Mouse (Mus musculus) monocyte, adult 5-6 weeks (primary cell): ENCODE results near the gene Dse. TPM values are rescaled to one million over a fixed set of nuclear protein-coding genes. Genes with fewer than 3 reads are reported as not detected.
A peak's percentile ranks its signal among the peaks of the same experiment; 100 is the strongest.
"Not testable (repeated sequence)": the region's sequence is repeated elsewhere in the genome, so short reads cannot be mapped to it uniquely, and the experiment has no call there.

Experiments used
- ATAC-seq: fragments of 153-309, 156-312 bp; replicated peaks from 2 replicates; pipeline ENCODE4 v1.8.0; 2017; ENCODE audit warnings: mild to moderate bottlenecking; ENCODE audit not compliant: low TSS enrichment, insufficient number of reproducible peaks, severe bottlenecking, poor library complexity, low FRiP score
- total RNA-seq: library from RNA; stranded (forward); fragments of 200-1000, 200-491, 200-594 nt; gene quantifications from 3 replicates; pipeline ENCODE4 v1.2.3, GENCODE M21; 2017

Dse gene
- 52.8 to 55.4 TPM (median 53.9 TPM) in 3 replicates for total RNA-seq

DNA sequence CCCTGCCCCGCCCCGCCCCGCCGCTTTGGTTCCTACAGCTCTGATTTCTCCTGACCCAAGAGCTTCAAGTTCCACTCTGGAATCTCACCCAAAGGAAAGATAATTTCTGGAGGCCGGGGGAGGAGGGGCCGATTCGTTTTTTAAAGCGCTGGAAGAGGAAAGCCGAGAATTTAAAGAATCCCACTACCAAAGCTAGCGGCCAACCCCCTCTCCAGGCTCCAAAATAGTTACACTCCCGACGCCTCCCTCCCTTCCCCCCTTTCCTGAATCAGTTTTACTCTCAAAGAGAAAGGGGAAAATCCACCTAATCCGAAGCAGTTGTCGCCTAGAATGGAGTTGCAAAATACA is at the start of gene Dse:
Gene Dse, minus strand, starts transcription at position 213 of the 348 bp plus-strand sequence.
- no peak for ATAC-seq

DNA sequence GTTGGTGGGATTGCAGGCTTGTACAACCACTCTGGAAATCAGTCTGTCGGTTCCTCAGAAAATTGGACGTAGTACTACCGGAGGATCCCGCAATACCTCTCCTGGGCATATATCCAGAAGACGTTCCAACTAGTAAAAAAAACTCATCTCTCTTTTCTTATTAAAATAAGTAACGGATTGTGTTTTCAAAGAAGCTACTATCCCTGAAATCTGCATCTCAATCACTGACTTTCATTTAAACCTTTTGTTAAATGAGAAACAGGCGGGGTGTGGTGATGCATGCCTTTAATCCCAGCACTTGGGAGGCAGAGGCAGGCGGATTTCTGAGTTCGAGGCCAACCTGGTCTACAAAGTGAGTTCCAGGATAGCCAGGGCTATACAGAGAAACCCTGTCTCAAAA is 45.3 kb upstream of the Dse start:
- ATAC-seq, result not testable (repeated sequence)

DNA sequence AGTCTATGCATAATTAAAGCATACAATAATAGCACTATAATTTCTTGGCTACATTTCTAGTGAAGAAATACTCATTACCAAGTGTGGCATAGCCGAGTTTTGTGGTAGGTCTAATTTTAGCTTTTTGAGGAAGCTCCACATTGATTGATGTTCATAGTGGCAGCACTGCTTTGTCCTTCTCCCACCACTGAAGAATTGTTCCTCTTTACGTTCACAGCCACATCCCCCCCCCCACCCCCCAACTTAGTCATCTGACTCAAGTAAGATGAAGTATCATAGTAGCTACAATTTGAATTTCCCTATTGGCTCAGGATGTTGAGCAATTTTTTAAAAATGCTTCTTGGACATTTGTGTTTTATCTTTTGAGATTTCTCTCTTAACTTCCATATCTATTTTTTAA is 42.1 kb upstream of the Dse start:
- ATAC-seq, result peak; percentile 87

DNA sequence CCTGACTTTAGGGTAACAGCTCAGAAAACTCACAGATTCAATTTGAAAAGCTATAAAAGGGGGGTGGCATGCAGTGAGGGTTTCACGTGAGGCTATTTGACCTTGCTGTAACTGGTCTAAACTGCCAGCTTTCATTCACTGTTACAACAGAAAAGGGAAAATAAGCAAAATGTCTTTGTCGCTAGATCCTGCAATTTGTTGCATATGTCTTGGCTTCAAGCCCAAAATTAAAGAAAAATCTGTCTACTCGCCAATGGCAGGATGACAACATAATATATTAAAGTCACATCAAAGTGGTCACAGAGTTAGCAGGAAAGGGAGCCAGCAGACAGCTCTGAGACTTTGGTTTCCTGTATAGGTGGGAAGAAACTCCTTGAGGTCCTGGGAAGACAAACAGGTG is 40.2 kb upstream of the Dse start:
- no peak for ATAC-seq

DNA sequence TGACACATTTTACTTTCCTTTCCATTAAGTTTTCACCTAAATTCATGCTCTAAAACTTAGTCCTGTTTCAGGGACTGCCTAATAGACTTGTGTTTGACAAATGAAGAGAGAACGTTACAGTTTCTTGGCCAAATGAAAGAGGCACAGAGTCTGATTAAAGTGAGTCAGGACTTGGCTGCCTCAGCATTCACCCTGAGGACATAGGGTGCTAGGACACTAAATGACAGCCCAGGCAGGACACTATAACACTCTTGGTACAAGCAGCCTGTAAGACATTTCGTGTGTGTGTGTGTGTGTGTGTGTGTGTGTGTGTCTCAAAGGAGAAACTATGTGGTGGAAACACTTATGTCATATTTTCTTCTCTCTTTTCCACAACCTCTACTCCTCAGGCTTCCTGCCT is 38.6 kb upstream of the Dse start:
- no peak for ATAC-seq

DNA sequence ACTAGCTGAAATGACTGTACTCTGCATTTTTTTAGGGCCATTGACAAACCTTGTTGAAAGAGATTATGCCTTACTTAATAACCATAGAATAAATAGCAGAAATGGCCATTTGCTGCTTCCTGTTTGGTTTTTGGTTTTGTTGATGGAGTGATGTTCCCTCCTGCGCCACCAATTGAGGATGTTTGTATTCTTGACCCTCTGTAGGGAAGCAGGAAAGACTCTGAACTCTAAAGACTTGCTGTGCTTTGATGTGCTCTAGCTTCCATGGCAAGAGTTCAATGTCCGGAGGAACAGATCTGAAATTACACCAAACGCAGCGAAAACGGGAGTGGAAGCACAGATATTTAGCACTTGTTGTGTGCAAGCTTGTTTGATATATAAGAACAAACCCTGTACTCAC is 37.2 kb upstream of the Dse start:
- 0 out of 2 replicates have a peak, but pooled peaks have one; percentile 37 for ATAC-seq

DNA sequence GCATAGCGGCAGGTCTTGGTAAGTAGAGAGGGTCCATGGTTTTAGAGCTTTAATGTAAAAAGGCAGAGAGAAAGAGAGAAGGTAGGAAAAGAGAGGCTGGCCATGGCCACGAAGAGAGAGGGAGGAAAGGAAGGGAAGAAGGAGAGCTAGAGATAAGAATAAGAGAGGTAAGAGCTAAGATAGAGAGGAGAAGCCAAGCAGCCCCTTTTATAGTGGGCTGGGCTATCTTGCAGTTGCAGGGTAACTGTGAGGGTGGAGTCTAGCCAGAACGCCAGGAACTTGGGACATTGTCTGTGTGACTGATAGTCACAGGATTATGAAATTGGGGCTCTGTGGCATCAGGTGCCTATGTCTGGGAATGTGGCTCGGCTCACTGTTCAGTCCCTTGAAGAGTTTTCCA is 31.0 kb upstream of the Dse start:
- ATAC-seq, result no peak

DNA sequence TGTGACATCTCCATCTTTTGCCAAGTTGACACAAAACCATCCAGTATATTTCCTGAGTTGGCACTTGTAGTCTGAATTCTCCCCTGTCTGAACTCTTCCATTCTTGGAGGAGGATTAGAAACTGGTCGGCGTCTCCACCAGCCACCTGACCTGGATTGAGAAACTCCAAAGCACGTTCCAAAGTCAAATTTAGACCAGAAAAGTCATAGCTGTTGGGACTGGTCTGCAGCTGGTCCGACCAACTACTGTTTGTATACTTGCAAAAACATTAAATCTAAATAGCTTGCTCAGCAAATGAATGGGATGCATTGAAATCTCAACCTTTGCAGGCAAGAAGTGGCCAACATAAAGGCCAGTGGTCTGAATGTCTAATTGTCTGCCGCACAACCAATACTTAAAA is 29.1 kb upstream of the Dse start:
- no peak for ATAC-seq

DNA sequence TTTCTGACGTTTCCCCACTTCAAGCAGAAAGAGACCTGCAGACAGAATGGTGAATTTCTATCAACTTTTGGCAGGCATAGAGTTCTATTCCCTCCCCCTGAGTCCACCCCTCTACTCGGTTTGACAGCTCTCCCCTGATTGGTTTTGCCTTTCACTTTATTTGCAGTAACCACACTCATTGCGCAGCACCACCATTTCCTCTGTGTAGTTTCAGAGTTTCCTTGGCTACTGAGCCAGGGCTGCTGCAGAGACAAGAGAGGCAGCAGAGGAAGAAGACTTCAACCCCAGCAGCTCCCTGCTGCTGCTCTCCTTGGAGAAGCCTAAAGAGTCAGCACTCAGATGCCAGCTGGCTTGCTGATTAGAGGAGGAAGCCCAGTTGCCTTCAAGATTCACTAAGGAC is 27.9 kb upstream of the Dse start:
- peak; percentile 56; the same call in 1 of the 2 replicates for ATAC-seq

DNA sequence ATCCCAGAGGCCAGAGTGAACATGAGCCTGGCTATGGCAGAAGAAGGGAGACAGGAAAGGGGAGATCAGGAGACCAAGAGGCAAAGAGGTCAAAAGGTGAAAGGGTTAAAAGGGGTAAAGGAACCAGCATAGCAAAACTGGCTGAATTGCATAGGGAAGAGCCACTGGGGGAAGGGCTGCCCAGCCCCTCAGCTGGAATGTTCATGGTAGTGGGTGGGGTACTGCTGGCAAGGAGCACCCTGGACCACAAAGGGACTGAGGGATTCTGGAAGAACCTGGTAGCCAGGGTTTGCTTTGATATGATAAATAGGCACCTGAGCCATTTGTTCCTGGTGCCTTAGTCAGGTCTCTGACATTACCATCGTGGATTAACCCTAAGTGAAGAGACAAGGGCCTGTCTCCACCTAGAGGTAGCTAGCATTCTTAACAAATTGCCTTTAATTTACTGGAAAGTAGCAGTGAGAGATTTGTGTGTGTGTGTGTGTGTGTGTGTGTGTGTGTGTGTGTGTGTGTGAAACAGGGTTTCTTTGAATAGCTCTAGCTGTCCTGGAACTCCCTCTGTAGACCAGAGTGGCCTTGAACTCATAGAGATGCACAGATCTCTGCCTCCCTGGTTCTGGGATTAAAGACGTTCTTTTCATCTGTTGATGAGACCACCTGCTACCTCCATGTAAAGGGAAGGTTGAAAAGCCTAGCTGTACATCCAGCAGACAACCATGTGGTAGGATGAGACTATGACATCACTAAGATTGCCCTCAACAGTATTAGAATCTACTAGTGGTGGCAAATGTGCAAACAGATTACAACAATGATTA is 26.6 kb upstream of the Dse start:
- 0 out of 2 replicates have a peak, but pooled peaks have one; percentile 33 for ATAC-seq

DNA sequence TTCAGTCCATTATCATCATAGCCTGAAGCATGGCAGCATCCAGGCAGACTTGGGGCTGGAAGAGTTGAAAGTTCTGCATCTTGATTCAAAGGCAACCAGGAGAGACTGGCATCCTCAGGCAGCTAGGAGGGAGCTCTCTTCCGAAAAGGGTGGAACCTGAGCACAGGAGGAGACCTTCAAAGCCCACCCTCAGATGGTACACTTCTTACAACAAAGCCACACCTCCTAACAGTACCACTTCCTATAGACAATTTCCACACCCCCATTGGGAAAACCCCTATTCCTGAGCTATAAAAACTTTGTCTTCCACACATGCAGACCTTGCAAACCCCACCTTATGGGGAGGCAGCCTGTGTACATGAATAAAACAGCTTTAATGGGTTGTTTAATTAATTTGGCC is 25.9 kb upstream of the Dse start:
- no peak for ATAC-seq

DNA sequence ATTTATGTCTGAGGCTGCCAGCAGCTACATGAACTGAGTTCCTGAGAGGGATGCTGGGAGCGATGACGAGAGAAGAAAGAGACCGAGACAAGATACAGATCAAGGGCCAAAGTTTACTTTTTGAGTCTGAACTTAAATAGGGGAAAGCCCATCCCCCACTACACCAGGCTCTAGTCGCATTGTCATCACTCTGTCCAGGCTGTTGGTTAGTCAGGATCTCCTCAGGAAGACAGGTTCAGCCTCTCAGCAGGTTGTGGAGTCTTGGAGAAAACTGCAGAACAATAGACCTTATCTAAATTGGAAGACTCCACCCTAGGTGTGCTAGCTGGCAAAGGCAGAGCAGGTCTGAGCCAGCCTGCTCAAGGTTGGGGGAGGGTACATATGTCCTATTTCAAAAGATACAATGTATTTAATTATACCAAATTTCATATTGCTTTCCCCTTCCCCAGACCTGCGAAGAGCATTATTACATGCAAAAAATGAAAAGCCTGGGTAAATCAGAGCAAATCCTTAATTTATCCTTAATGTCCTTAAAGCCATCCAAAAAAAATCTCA is 22.7 kb upstream of the Dse start:
- no peak for ATAC-seq

DNA sequence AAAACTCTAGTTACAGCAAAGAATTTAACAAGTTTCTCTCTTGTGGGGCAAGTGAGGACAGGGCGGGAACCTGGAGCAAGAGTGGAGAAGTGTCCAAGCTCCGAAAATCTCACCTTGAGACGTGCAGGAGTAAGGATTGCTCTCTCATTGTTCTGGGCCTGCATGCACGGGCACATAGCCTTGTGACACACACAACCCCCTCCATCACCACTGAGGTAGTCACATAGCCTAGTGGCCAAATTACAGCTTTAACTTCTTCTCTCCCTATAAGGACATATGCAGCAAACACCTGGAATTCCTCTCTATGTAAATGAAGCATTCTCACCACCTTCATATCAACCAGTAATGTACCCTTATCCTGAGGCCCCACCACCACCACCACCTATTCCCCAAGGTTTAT is 22.0 kb upstream of the Dse start:
- no peak for ATAC-seq

DNA sequence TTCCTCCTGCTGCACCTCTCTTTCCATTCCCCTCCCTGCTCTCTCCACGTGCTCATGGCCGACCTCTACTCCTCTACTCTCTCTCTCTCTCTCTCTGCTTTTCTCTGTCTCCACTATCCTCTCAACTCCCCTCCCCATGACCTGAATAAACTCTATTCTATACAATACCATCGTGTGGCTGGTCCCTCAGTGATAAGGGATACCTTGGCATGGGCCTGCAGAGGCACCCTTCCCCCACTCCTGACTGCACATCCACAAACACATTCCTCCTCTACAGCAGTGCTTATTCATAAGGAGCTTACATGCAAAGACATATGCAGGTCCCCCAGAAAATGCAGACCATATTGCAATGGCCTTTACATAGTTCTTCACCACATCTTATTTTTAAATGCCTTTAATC is 16.1 kb upstream of the Dse start:
- no peak for ATAC-seq

DNA sequence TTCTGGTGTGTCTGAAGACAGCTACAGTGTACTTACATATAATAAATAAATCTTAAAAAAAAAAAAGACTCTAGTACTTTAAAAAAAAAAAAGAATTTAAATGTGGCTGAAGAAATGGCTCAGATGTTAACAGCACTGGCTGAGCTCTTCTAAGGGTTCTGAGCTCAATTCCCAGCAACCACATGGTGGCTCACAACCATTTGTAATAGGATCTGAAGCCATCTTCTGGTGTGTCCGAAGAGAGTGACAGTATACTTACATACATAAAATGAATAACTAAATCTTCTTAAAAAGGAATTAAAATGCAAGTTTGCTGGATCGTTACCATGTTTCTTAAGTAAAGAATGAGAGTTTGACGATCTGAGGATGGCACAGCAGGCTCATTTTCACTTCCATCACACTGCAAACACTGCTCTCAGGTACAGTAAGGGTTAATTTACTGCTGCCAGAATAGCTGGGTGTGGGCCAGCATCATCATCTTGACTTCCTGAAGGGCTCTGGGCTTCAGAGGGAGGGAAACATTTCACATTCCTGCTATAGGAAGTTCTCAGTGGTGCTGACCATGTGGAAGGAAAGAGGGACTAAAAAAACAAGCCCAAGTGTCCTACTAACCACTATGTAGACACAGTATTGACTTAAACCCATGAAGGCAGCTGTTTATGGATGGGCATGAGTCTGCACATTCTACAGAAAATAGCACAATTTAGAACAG is 14.6 kb upstream of the Dse start:
- ATAC-seq, result no peak

DNA sequence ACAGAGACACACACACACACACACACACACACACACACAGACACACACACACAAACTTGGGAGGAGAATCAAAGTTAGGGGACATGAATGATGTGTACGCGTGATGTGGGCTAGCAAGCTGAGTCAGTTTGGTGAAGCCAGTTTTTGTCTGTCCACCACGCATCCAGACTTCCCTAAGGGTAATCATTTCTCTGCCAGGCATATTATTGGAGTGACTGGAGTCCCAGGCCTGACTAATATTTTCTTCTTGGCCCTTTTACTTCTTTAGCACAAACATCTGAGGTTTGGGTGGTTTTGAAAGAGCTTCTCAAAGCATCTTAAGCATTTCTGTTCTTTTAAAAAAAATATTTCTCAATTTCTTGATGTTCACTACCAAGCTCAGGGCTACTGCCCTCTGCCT is 10.7 kb upstream of the Dse start:
- no peak for ATAC-seq

DNA sequence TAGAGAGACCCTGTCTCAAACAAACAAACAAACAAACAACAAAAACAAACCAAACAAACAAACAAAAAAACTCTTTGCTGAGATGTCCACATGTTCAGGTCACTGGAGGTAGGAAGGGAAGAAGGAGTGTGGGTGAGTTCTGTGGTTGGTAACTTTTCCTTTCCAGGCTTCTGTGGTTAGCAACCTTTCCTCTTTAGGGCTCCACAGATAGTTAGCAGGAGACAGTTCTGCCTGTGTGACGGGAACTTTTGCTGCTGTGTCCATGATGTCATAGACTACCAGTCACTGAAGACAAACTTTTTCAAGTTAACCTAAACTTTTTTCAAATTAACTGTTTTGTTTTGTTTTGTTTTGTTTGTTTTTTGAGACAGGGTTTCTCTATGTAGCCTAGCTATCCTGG is 8.2 kb upstream of the Dse start:
- no peak for ATAC-seq

DNA sequence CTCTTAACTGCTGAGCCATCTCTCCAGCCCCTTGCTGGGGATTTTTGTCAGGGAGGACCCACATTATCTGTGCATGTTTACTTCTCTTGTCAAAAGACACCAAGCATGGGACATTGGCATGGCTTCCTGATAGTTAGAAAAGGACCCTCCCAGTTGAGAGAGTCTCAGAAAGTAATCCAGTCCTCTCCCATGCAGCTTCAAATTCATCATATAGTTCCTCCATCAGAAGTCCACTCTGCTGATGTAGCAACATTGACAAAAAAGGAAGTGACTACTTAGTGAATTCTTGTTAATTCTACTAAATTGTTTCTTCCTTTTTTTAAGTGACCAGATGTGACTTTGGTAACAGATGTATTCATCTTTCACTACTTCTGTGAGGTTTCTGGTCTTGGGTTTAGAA is 2.4 kb upstream of the Dse start:
- ATAC-seq, result peak; percentile 58

DNA sequence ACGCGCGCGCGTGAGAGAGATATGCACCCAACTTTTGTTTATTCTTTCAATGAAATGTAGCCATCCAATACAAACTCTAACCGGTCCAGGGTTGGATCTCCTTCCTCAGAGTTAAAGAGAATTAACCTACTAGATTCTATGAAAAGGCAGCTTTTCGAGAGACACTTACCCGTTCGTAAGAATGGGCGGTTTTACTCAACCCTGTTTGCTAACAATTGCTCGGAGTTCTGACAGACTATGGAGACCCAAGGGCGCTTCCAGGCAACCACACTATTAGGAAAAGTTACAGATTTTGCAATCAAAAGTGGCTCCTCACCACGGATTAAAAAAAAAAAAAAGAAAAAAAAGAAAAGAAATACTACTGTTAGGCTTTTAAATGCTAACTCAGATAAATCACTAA is 516 bp upstream of the Dse start:
- no peak for ATAC-seq
